Mouse (Mus musculus): Measurements from ENCODE around the gene Zp1.

DNA sequence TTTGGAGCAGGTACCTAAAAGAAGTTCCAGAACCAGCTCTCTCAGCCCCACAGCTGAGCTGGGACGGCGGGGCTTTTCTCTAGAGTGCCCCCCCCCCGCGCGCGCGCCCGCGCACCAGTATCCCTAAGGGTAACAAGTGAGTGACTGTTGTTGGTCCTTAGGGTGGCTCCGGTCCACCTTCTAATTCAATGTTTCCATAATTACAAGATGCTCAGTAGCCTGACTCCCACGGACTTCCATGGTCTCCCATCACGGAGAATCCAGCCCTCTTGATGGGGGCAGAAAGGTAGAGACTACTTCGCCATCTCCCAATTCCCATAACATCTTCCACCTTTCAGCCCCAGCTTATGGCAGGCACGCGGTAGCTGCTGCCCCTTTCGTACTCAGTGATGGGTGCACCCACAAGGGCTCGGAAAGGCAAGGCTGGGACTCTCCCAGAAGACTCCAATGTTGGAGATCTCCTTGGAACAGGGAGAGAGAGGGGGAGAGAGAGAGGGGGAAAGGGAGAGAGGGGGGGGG, 51.8 kb downstream of the Zp1 start:
- TF ChIP-seq RCOR1 (conservative IDR thresholded peaks at IDR 0.05; ENCODE audit: low read depth, low read length) (no peak), CTCF (conservative IDR thresholded peaks at IDR 0.05 in 1 of 2, IDR thresholded peaks at IDR 0.05 in 1 of 2; ENCODE audit: low read depth in 2 of 2, low read length in 2 of 2) (no peak), ZNF384 (IDR thresholded peaks at IDR 0.05; ENCODE audit: low read depth, low read length) (no peak), EP300 (IDR thresholded peaks at IDR 0.05; ENCODE audit: low read length) (no peak), E2F4 (IDR thresholded peaks at IDR 0.05; ENCODE audit: insufficient replicate concordance, low read depth, low read length) (no peak), POLR2A (IDR thresholded peaks at IDR 0.05; ENCODE audit: low read depth, low read length) (no peak), USF2 (conservative IDR thresholded peaks at IDR 0.05; ENCODE audit: low read depth, low read length) (no peak), MAX (IDR thresholded peaks at IDR 0.05; ENCODE audit: low read length) (no peak)
